Mouse (Mus musculus): ENCODE data around the gene Pax4. TPM values are rescaled to one million over a fixed set of nuclear protein-coding genes. Genes with fewer than 3 reads are reported as not detected.

Pax4 gene
- total and polyA plus RNA-seq, 3 experiments: not detected

- no peak for DNase-seq
Observed at GRCm38 (mm10) chr6:28447937-28448336, 1.2 kb downstream of the Pax4 start.

- no peak for DNase-seq
Observed at GRCm38 (mm10) chr6:28431538-28431855, 17.7 kb downstream of the Pax4 start.

- no peak for DNase-seq
Observed at GRCm38 (mm10) chr6:28430795-28431537, 18.2 kb downstream of the Pax4 start.

GRCm38 (mm10) chr6:28429870-28430269 lies 19.3 kb downstream of the Pax4 start:
- DNase-seq: no peak

- no peak for DNase-seq
Observed at GRCm38 (mm10) chr6:28428290-28428689, 20.9 kb downstream of the Pax4 start, which contains the start of gene Gcc1. TSS of gene Gcc1 (minus strand) at chr6:28428390.

- no peak for DNase-seq
Observed at GRCm38 (mm10) chr6:28427096-28427839, 21.9 kb downstream of the Pax4 start, which contains the start of gene Fscn3. TSS of gene Fscn3 (plus strand) at chr6:28427789.

GRCm38 (mm10) chr6:28425019-28425418 lies 24.1 kb downstream of the Pax4 start:
- DNase-seq: no peak

- DNase-seq: peak; percentile 74
Observed at GRCm38 (mm10) chr6:28423767-28424695, 25.1 kb downstream of the Pax4 start.

- DNase-seq: peak; percentile 98
Observed at GRCm38 (mm10) chr6:28423313-28423712, 25.8 kb downstream of the Pax4 start, which contains the start of gene Arf5. TSS of gene Arf5 (plus strand) at chr6:28423560.

- DNase-seq: no peak
Observed at GRCm38 (mm10) chr6:28422651-28423290, 26.4 kb downstream of the Pax4 start.

GRCm38 (mm10) chr6:28421469-28422000 lies 27.6 kb downstream of the Pax4 start:
- peak; percentile 98 for DNase-seq

- DNase-seq: no peak
Observed at GRCm38 (mm10) chr6:28420865-28421264, 28.3 kb downstream of the Pax4 start.

GRCm38 (mm10) chr6:28420361-28420760 lies 28.8 kb downstream of the Pax4 start:
- DNase-seq: no peak

GRCm38 (mm10) chr6:28419673-28420072 lies 29.5 kb downstream of the Pax4 start:
- peak; percentile 29 for DNase-seq

- peak; percentile 86 for DNase-seq
Observed at GRCm38 (mm10) chr6:28418449-28418848, 30.7 kb downstream of the Pax4 start.

GRCm38 (mm10) chr6:28416981-28417380 lies 32.2 kb downstream of the Pax4 start:
- no peak for DNase-seq

- no peak for DNase-seq
Observed at GRCm38 (mm10) chr6:28411236-28411635, 37.9 kb downstream of the Pax4 start.

GRCm38 (mm10) chr6:28410053-28410452 lies 39.1 kb downstream of the Pax4 start:
- DNase-seq: peak; percentile 51

- DNase-seq: no peak
Observed at GRCm38 (mm10) chr6:28399791-28400190, 49.4 kb downstream of the Pax4 start.

GRCm38 (mm10) chr6:28398726-28399125 lies 50.4 kb downstream of the Pax4 start:
- DNase-seq: no peak

GRCm38 (mm10) chr6:28397681-28398203 lies 51.4 kb downstream of the Pax4 start, which contains the start of gene Zfp800:
TSS of gene Zfp800 (minus strand) at chr6:28398005.
- DNase-seq: peak; percentile 10
